Mouse (Mus musculus) embryo, embryonic 9.5 days (tissue): ENCODE results near the gene Prcd.
"Not testable (repeated sequence)": the region's sequence is repeated elsewhere in the genome, so short reads cannot be mapped to it uniquely, and the experiment has no call there.

Experiments used
- DNase-seq: peaks from one replicate; pipeline ENCODE4 v3.0.0-alpha.2; 2017; ENCODE audit errors: extremely low spot score

The Prcd gene

DNA sequence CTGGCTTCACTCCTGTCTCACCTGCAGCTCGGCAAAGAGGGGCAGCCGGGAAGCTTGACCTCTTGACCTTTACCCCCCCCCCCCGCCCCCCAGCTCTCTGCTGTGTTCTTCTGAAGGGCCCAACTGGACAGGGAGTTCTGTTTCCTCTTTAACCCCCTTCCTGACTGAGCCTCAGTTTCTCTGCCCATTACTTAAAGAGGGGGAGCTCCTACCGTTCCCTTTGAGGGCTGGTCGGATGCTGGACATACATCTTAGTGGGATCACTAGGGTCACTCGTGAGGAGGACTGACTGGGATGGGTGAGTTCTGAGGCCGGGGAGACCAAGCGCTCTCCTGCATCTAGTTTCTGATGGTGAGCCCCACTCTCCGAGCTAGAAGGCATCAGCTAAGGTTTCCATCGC is at the start of gene Prcd:
Gene Prcd (plus strand): TSS at position 301 of the 400 bp plus-strand sequence.
- no peak for DNase-seq

DNA sequence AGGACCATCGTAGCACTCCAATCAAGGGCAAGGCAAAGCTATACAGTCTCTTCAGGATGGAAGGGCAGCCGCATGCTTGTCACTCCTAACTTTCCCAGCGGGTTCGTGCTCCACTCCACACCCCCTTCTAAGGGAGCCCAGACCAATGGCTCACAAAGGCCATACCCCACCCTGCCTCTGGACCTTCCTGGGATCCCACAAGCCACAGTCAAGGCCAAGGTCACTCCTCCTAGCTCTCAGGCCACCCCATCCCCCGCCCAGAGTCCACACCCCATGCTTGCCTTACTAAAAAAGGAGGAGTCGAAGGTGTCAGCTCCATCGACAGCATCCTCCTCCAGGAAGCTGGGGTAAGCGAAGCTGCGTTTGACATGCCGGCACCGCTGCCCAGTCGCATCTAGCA is 49.2 kb upstream of the Prcd start:
- DNase-seq = no peak

DNA sequence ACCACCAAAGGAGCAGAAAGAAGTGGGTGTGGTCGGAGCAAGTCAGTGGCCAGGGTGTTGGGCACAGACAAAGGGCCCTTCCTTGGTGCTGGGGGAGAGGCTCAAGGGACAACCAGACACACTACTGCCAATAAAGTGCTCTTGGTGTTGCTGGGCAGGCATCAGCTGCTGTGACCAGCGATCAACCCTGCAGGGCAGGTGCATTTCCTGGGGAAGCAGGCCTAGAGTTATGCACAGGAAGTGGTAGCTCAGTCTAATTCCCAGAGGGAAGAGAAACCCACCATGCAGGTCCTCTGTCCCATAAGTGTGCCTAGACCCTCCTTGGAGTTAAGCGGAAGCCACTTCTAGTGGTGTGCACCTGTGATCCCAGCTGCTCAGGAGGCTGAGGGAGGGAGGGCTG is 45.6 kb upstream of the Prcd start:
- no peak for DNase-seq

DNA sequence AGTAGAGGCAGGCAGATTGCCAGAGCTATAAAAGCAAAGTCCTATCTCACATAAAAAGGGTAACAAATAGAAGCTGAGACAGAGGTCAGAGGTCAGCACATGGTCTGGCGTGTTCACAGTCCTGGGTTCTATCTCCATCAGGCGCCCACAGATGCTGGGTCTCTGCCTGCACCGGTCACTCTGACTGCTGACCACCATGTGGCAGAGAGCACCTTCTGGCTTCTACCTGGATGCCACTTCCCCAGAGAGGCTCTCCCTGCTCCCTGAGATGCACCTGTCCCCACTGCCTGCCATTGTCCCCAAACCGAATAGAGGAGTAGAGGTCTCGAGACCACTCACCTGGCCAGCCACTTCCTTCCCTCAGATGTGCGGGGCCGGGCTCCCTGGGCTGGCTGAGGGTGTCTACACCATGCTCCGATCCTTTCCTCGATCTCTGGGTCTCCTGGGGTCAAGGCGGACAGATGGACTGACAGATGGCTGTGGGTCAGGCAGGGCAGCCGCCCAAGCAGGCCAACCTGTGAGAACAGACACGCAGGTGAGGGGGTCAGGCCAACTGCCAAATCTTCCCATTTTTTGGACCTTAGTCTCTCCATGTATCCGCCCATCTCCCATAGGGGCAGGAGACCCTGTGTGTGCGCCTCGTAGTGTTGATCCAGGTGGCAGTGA is 43.2 kb upstream of the Prcd start:
- DNase-seq = no peak

DNA sequence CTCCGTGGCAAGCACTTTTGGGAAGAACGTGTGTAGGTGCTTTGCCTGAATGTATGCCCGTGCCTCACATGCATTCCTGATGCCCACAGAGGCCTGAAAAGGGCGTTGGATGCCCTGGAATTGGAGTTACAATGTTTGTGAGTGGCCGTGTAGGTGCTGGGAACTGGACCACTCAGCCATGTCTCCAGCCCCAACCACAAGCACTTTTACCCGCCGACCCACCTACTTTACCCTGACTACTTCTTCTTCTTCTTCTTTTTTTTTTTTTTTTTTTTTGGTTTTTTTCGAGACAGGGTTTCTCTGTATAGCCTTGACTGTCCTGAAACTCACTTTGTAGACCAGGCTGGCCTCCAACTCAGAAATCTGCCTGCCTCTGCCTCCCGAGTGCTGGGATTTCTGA is 42.2 kb upstream of the Prcd start:
- DNase-seq = not testable (repeated sequence)

DNA sequence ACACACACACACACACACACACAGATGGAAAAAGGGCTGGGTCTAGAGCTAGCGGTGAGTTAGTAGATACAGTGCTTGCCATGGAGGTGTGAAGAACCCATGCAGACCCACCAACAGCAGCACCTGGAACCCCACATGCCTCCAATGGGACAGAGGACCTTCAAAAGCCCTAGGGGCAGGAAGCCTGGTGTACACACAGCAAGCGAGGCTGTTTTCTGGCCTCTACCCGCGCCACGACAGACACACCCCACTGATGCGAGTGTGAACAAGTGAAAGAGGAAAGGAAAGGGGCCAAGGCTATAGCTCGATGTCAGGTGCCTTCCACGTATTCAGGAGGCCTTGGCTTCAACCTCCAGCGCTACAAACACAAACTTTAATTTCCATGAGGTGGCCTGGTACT is 41.5 kb upstream of the Prcd start:
- no peak for DNase-seq

DNA sequence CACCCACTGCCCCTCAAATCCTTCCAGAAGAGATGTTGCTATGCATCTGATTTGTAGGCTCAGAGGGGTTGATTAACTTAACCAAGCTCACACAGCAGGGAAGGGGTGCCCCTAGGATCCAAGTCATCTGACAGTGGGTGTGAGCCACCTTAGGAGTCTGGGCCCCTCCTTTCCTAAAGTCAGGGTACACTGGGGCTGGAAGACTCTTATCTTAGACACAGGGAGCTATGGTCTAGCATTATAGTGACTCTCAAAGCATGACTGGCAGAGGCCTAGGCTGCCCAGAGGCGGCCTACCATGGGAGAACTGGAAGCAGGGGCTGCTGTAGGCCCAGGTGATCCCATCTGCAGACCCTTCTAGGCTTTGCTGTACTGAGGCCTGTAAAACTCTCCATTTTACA is 40.8 kb upstream of the Prcd start:
- no peak for DNase-seq

DNA sequence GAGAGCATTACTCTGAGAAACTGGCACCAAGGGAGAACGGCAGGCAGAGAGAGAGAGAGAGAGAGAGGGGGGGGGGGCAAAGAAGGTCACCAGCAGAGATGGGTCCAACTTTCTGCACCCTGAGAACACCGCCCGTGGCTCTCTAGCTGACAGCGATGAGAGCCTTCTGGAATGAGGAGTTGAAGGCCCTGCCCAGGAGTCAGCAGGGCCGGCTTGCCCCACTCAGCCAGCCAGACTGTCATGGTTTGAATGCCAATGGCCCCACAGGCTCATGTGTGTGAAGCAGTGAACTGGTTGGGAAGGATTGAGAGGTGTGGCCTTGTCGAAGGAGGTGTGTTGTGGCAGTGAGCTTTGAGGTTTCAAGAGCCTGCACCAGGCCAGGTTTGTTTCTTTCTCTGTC is 40.1 kb upstream of the Prcd start:
- DNase-seq = no peak

DNA sequence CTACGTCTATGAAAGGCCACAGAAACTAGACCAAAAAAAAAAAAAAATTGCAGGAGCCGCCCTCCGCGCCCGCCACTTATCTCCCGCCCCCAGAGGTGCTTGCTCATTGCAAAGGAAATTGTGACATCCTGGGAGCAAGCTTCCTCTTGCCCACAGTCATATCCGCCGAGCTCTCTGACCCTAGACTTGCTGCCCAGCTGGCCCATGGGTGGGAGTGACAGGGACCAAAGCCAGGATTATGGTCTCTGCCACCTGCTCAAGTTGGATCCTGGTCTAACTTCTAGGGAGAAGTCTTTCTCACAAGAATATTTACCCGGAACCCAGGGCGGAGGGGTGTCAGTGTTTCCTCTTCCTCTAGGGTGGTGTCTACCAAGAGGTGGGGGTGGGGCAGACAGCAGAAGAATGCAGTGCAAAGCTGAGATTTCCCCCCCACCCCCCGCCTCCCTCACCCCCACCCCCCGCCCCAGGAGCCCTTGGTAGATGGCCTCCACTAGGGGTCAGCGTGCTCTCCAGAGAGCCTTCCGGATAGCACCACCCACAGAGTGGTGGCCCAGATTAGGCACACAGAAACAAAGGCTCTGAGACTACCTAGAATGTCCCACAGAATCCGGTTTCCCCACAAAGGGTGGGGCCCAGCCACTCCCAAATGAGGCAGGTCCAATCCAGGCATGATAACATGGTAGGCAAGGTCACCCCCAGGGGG is 37.4 kb upstream of the Prcd start:
- DNase-seq = peak; percentile 23

DNA sequence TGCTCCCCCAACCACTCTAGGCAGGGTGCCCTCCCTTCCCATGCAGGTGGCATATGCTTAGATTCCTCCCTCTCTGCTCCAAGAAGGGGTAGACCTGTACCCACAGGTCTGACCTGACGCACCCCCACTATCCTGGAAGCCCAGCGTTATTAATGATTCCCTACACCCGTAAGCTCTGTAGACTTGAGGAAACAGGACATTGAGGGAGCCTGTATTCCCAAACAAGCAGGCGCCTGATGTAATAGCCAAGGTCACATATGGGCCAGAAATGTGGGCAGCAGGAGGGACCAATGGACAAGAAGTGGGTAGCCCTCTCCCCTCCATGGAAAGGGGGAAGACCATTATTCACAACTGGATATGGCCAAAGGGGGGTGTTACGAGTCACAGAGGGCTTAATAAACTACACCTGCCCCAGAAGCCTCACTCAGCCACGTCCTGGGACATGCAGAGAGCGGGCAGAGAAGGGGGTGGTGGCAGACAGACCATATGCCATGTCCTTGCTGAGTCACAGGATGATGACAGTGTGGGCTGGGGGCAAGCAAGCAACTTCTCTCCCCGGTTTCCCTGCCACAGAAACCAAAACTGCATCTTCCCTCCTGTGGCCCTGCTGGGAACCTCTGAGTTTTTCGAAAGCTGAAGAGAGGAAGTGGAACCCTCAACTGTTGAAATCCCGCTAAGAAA is 36.8 kb upstream of the Prcd start:
- no peak for DNase-seq

DNA sequence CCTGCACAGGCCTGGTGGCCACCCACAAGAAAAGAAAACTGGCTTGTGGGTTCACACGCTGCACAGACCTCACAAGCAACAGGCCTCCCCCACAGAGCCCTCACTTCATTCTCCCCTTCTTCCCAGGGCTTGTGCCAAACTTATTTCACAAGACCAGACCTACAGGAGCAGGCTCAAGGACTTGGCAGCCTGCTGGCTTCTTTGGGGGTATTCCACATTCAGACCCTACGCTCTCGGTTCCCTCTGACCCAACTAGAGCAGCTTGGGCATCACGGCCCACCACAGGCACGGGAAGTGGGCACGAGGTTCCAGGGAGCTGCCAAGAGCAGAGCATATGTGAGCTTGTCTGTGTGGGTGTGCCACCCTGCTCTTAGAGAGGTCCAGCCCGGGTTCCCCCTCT is 35.7 kb upstream of the Prcd start:
- no peak for DNase-seq

DNA sequence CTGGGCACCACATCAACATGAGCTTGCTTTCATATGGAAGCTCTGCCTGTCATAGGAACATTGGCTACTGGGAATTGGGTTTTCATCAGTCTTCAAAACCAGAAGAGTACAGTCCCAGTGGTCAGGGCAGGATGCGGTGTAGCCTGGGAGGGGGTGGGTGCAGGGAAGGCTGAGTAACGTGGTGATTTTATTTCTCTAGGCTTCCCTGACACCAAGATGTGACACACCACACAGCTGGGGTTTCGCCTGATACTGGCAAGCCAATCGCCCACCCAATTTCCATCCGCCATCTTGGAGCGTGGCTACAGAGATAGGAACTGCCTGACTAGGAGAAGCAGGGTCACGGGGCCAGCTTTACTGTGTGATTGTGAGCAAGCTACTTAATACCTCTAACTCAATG is 34.7 kb upstream of the Prcd start:
- DNase-seq = no peak

DNA sequence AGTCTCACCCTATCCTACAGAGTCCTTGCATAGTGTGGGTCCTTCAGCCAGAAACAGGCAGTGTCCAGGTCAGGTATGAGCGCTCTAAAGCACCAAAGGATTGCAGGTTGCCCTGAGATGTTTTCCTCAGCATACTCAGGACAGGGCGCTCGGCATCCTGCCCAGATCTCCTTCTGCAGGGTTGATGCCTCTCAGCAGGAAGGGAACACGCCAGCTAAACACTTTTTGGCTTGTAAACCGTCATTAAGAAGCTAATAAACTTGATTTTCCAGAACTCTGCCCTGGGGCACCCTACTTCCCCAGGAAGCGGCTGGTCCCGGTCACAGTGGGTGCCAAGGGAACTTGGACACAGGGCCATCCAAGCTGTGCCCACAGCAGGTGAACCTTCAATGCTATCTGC is 34.2 kb upstream of the Prcd start:
- no peak for DNase-seq

DNA sequence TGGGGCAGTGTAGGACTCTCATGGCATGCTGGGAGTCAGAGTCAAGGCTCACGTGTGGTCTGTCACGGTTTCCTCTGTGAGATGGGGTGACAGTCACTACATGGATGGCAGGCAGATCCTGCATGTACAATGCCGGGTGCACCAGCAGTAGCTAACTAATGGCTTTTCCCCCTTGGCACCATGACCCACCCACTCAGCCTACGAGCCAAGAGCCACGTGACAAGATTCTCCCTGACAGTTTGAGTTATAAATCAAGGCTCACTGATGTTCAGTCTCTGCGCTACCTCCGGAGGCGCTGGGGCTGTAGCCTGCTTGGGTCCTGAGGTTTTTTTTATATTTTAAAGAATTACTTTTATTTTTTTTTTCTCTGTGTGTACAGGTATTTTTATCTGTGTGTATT is 33.8 kb upstream of the Prcd start:
- DNase-seq = no peak

DNA sequence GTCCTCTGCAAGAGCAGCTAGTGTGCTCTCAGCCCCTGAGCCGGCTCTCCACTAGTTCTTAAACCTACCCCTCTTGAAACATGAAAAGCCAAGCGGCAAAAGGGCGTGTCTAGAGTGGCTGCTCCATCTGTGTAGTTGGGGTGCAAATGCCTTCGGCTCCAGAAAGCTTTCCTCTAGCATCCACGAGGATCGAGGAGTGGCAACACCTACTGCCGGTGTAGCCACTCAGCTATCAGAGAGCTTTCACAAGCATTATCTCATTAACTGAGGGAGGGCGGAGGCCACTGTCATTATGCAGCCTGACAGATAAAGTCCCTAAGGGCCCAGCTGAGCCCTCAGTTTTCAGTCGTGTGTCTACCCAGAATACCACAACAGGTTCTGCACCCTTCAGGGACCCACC is 33.3 kb upstream of the Prcd start:
- DNase-seq = no peak

DNA sequence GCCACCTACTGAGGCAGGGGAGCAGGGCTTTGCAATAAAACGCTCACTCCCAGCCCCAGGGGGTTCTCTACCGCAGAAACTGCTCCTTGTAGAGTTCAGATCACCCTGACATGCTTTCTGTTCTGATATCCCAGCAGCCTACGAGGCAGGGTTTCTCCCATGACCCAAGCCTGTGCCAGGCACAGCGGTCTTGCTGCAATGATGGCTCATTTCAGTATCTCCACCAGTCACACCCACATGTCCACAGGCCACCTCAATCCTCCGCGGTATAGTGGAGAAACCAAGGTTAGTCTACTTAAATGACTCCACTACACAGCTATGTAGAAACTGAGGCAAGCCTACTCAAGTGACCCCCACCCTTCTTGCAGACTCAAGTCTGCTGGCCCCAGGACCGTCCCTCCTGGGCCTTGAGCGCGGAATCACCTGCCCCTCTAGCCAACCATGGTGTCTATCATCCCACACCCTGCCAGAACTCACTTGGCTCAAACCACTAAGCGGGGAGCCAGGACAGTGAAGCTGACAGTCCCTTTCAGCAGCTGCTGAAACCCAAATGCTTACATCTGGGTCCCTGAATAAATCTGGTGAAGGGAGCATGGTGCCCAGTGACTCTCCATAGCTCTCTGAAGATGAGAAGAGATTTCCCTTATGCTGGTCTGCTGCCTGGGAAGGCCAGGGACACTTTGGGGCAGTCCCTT is 32.6 kb upstream of the Prcd start:
- DNase-seq = no peak

DNA sequence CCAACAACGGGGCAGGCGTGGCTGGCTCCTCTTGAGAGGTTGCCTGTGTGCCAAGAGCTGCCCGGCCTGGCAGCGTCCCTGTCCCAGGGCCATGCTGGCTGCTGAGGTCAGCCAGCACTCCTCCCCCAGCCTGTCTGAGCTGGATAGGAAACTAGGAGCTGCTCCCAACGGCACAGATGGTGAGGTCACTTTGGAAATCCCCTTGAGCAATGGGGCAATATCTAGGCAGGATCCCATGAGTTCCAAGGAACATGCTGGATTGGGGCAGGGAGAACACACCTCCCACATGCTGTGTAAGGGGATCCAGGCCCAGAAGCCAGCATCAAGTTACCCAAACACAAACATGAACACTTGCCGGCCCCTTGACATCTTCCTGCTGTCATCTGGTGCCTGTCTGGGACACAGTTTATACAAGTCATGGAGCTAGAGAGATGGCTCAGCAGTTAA is 32.1 kb upstream of the Prcd start:
- DNase-seq = peak; percentile 37

DNA sequence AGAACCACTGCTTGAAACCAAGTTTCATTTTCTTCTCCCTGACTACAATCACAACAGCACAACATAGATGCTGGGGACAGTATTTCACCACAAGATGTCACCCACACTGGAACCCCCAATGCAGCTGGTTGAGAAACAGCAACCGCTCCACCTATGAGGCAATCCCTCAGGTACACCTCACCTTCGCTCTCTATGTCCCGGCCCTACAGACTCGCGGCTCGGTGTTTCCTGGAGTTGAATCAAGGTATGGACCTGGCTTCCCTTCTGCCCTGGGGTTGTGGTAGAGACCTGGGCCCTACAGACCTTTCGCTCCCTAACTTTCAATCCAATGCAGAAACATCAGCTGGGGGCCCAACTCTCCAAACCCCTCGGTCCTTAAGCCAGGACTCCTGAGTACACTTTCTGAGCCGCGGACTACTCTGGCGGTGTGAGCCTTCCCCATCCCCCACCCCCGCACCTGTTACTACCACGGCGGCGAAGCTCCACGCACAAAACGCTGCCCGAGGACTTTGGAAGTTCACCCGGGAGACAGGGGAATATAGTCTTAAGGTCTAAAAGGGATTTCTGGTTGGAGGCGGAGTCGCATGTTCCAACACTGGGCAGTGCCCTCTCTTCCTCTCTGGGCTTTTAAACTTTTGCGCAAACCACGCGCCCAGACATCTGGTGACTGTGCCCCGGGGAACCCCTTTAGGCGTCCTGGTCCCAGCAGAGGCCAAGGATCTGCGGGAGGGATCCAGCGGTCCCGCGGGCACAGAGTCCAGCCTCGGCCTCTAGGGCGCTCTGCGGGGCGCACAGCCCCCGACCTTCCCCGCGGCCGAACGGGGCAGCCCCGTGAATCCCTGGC is 29.8 kb upstream of the Prcd start:
- no peak for DNase-seq

DNA sequence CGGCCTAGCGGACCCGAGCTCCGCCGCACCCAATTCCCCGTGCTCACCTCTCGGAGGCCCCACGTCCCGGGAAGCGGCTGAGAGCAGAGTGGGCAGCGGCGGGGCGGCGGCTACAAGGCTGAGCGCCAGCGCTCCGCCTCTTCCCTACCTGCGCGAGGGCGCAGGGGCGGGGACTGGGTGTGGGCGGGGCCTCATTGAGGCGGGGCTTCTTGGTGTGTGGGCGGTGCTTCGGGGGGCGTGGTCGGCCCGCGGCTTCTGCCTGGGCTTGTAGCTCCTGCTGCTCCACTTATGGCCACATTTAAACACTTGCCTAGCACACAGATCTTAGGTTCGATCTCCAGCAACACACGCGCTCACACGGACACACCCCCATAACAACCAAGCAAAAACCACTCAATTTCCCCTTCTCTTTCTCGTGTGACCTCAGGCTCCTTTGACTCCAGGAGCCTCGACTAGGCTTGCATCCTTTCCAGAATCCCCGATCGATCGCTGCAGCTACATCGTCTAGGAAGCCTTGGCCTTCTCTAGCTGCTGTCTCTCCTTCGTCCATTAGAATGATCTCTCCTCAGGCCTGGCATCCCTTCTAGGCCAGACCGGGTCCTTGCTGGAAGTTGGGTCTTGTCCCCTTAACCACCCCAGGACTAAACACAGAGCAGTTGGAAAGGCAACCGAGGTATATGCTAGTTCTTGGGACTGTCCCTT is 29.1 kb upstream of the Prcd start:
- DNase-seq = peak; percentile 91

DNA sequence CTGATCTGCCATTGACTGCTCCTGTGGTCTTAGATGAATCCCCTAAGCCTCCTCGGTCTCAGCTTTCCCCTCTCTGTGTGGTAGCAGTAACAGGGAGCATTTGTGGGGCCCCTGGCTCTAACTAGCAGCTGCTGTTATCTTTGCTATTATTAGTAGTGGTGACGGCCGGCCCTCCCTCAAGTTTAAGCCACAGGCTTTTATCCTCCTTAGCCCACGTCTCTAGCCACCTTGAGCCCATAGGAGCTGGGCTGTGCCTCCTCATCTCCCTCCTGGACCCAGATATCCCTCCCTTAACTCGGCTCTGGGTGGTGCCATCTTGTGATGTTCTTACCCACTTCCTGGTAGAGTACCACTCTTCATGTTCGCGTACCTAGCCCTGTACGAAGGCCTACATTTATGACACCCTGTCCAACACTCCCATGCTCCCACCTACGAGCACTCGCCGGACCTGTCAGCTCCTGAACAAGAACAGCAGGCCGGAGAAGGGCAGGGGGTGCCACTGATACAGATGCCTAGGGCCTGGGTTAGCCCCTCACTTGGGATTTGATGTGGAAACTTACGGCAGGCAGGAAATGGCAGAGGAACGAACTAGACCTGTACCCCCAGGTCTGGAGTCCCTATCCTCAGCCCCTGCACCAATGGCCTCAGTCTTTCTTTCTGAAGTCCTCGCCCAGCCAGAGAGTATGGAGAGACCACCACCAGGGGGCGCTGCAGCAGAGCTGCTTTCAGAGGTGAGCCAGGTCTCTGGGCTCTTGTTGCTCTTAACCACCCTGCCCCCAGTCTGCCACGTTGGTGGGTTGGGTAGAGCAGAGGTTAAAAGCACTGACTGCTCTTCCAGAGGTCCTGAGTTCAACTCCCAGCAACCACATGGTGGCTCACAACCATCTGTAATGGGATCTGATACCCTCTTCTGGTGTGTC is 28.0 kb upstream of the Prcd start:
- peak; percentile 52 for DNase-seq
